Mouse (Mus musculus): ENCODE measurements around the gene Iscu. TPM values are rescaled to one million over a fixed set of nuclear protein-coding genes. Genes with fewer than 3 reads are reported as not detected.
"Not testable (repeated sequence)": the region's sequence is repeated elsewhere in the genome, so short reads cannot be mapped to it uniquely, and the experiment has no call there.

Gene Iscu
- polyA plus RNA-seq, 2 experiments = 85.4 to 102 TPM

GRCm38 (mm10) chr5:113782624-113783023 lies 10.1 kb downstream of the Iscu start:
- H3K36me3 ChIP-seq (ENCODE audit: control insufficient read depth, insufficient read depth, low read length) = peaks cover 4% of the 10 kb centered on the region
- no peak overlapping the region for H3K4me3 ChIP-seq (replicated peaks; ENCODE audit: low read length)
- H3K27ac ChIP-seq (replicated peaks; ENCODE audit: low read depth, low read length) = peak overlapping the region; percentile 78; the same call in 1 of the 2 replicates
- no peak overlapping the region for H3K9ac ChIP-seq (ENCODE audit: low read depth, low read length, severe bottlenecking)
- WGBS = 84% methylated on average over 7 of the region's 7 CpGs
- DNase-seq (ENCODE audit: low spot score) (no peak), ATAC-seq (ENCODE audit: low FRiP score, low read depth) (no peak)
- no peak overlapping the region for H3K4me2 ChIP-seq (replicated peaks; ENCODE audit: low read depth, low read length, severe bottlenecking)
- peaks cover 38% of the 10 kb centered on the region for H3K4me1 ChIP-seq (ENCODE audit: control insufficient read depth, insufficient read depth, low read length)
- H3K27me3 ChIP-seq (ENCODE audit: control insufficient read depth, insufficient read depth, low read length) = no peaks in the 10 kb centered on the region
- TF ChIP-seq POLR2A (IDR thresholded peaks at IDR 0.05; ENCODE audit: borderline replicate concordance, extremely low read depth, insufficient read depth, insufficient read length) = no peak
- H3K9me3 ChIP-seq (ENCODE audit: control insufficient read depth, low read length) = no peaks in the 10 kb centered on the region

- H3K4me2 ChIP-seq (replicated peaks; ENCODE audit: low read depth, low read length, severe bottlenecking) = peak overlapping the region; percentile 18
- H3K9ac ChIP-seq (ENCODE audit: low read depth, low read length, severe bottlenecking) = 0 out of 2 replicates have a peak overlapping the region, but pooled peaks have one; percentile 4
- peak; percentile 63; the same call in 1 of the 2 replicates for ATAC-seq (ENCODE audit: low FRiP score, low read depth)
- H3K4me3 ChIP-seq (replicated peaks; ENCODE audit: low read length) = no peak overlapping the region
- 6% methylated on average over 12 of the region's 12 CpGs for WGBS
- TF ChIP-seq POLR2A (IDR thresholded peaks at IDR 0.05; ENCODE audit: borderline replicate concordance, extremely low read depth, insufficient read depth, insufficient read length) = no peak
- no peaks in the 10 kb centered on the region for H3K27me3 ChIP-seq (ENCODE audit: control insufficient read depth, insufficient read depth, low read length)
- H3K27ac ChIP-seq (replicated peaks; ENCODE audit: low read depth, low read length) = peak overlapping the region; percentile 78
- H3K4me1 ChIP-seq (ENCODE audit: control insufficient read depth, insufficient read depth, low read length) = peaks cover 45% of the 10 kb centered on the region
- no peaks in the 10 kb centered on the region; the same call in 1 of the 2 replicates for H3K36me3 ChIP-seq (ENCODE audit: control insufficient read depth, insufficient read depth, low read length)
- DNase-seq (ENCODE audit: low spot score) = peak; percentile 59
- H3K9me3 ChIP-seq (ENCODE audit: control insufficient read depth, low read length) = no peaks in the 10 kb centered on the region
These were observed 11.0 kb downstream of the Iscu start for GRCm38 (mm10) chr5:113783581-113784001.

GRCm38 (mm10) chr5:113784104-113784503 lies 11.6 kb downstream of the Iscu start:
- H3K4me3 ChIP-seq (replicated peaks; ENCODE audit: low read length); H3K27me3 ChIP-seq (ENCODE audit: control insufficient read depth, insufficient read depth, low read length); H3K36me3 ChIP-seq (ENCODE audit: control insufficient read depth, insufficient read depth, low read length); H3K9me3 ChIP-seq (ENCODE audit: control insufficient read depth, low read length); ATAC-seq (ENCODE audit: low FRiP score, low read depth): not testable (repeated sequence)
- Histone ChIP-seq H3K4me1 (ENCODE audit: control insufficient read depth, insufficient read depth, low read length) (peaks cover 50% of the 10 kb centered on the region), H3K9ac (ENCODE audit: low read depth, low read length, severe bottlenecking) (0 out of 2 replicates have a peak overlapping the region, but pooled peaks have one; percentile 4), H3K27ac (replicated peaks; ENCODE audit: low read depth, low read length) (peak overlapping the region; percentile 78), H3K4me2 (replicated peaks; ENCODE audit: low read depth, low read length, severe bottlenecking) (peak overlapping the region; percentile 18; the same call in 1 of the 2 replicates)
- DNase-seq (ENCODE audit: low spot score) = peak; percentile 40
- WGBS = 34% methylated on average over 3 of the region's 3 CpGs

- ATAC-seq (ENCODE audit: low FRiP score, low read depth) (no peak), DNase-seq (ENCODE audit: low spot score) (no peak)
- TF ChIP-seq POLR2A (IDR thresholded peaks at IDR 0.05; ENCODE audit: borderline replicate concordance, extremely low read depth, insufficient read depth, insufficient read length) = no peak
- Histone ChIP-seq H3K4me3 (replicated peaks; ENCODE audit: low read length) (no peak overlapping the region), H3K36me3 (ENCODE audit: control insufficient read depth, insufficient read depth, low read length) (no peaks in the 10 kb centered on the region), H3K9me3 (ENCODE audit: control insufficient read depth, low read length) (no peaks in the 10 kb centered on the region), H3K4me1 (ENCODE audit: control insufficient read depth, insufficient read depth, low read length) (peaks cover 55% of the 10 kb centered on the region), H3K9ac (ENCODE audit: low read depth, low read length, severe bottlenecking) (no peak overlapping the region), H3K4me2 (replicated peaks; ENCODE audit: low read depth, low read length, severe bottlenecking) (no peak overlapping the region), H3K27me3 (ENCODE audit: control insufficient read depth, insufficient read depth, low read length) (no peaks in the 10 kb centered on the region), H3K27ac (replicated peaks; ENCODE audit: low read depth, low read length) (no peak overlapping the region)
- 70% methylated on average over 5 of the region's 5 CpGs for WGBS
These were observed 14.4 kb downstream of the Iscu start for GRCm38 (mm10) chr5:113786985-113787384.

- peak; percentile 6; the same call in 1 of the 2 replicates for ATAC-seq (ENCODE audit: low FRiP score, low read depth)
- H3K4me3 ChIP-seq (replicated peaks; ENCODE audit: low read length) = no peak overlapping the region
- no peak overlapping the region for H3K9ac ChIP-seq (ENCODE audit: low read depth, low read length, severe bottlenecking)
- 18% methylated on average over 6 of the region's 6 CpGs for WGBS
- DNase-seq (ENCODE audit: low spot score) = no peak
- peaks cover 15% of the 10 kb centered on the region for H3K36me3 ChIP-seq (ENCODE audit: control insufficient read depth, insufficient read depth, low read length)
- peak overlapping the region; percentile 79 for H3K27ac ChIP-seq (replicated peaks; ENCODE audit: low read depth, low read length)
- no peaks in the 10 kb centered on the region for H3K9me3 ChIP-seq (ENCODE audit: control insufficient read depth, low read length)
- H3K4me2 ChIP-seq (replicated peaks; ENCODE audit: low read depth, low read length, severe bottlenecking) = 0 out of 2 replicates have a peak overlapping the region, but pooled peaks have one; percentile 28
- H3K27me3 ChIP-seq (ENCODE audit: control insufficient read depth, insufficient read depth, low read length) = no peaks in the 10 kb centered on the region
- H3K4me1 ChIP-seq (ENCODE audit: control insufficient read depth, insufficient read depth, low read length) = peaks cover 46% of the 10 kb centered on the region
- no peak for TF ChIP-seq POLR2A (IDR thresholded peaks at IDR 0.05; ENCODE audit: borderline replicate concordance, extremely low read depth, insufficient read depth, insufficient read length)
These were observed 16.1 kb downstream of the Iscu start for GRCm38 (mm10) chr5:113788645-113789044.
